Mouse (Mus musculus): ENCODE results near the gene Lce1h.

The Lce1h gene

DNA sequence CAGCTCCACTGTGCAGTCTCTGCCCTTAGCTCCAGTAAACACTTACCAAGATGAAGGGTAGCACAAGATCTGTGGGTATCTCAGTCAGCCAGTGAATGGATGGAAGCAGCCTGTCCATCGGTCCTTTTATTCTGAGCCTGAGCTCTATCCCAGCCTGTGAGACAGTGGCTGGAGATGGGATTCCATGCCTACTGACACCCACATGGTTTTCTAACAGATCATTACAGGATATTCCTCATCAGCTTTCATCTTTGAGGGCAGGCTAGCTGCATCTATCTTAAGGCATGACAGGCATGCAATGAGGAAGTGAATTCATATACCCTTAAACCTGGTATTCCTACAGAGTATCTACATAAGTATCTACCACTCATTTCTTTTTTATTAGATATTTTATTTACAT lies at the start of gene Lce1h:
Gene Lce1h, minus strand, starts transcription at position 101 of the 400 bp plus-strand sequence.
- no peak for DNase-seq (ENCODE audit: low read depth)

- DNase-seq (ENCODE audit: low read depth), result no peak
Observed at GRCm38 (mm10) chr3:92807791-92808190, 42.9 kb upstream of the Lce1h start, which contains the start of gene Lce1k. TSS of gene Lce1k (minus strand) at chr3:92807891.

DNA sequence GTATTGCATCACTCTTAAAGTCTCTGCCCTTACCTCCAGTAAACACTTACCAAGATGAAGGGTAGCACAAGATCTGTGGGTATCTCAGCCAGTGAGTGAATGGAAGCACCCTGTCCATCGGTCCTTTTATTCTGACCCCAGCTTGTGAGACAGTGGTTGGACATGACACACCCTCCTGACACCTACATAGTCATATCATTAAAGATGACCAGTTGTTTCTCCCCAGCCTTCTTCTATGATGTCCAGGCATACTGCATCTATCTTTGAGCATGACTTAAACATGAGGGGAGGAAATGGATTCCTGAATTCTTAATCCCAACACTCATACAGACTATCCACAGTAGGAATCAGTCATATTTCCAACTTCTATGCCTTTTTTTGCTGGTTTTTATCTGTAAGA lies 25.5 kb upstream of the Lce1h start, which contains the start of gene Lce1j:
Gene Lce1j, minus strand, starts transcription at position 101 of the 400 bp plus-strand sequence.
- DNase-seq (ENCODE audit: low read depth), result no peak

- DNase-seq (ENCODE audit: low read depth), result no peak
Observed at GRCm38 (mm10) chr3:92778799-92779198, 13.9 kb upstream of the Lce1h start, which contains the start of gene Lce1i. TSS of gene Lce1i (minus strand) at chr3:92778899.

- no peak for DNase-seq (ENCODE audit: low read depth)
Observed at GRCm38 (mm10) chr3:92771573-92771972, 6.7 kb upstream of the Lce1h start.

- DNase-seq (ENCODE audit: low read depth), result no peak
Observed at GRCm38 (mm10) chr3:92753197-92753596, 11.7 kb downstream of the Lce1h start.

GRCm38 (mm10) chr3:92752238-92752637 lies 12.6 kb downstream of the Lce1h start, which contains the start of gene Lce1g:
TSS of gene Lce1g (minus strand) at chr3:92752338.
- no peak for DNase-seq (ENCODE audit: low read depth)

GRCm38 (mm10) chr3:92738996-92739395 lies 25.9 kb downstream of the Lce1h start, which contains the start of gene Gm38119:
TSS of gene Gm38119 (minus strand) at chr3:92739096.
- DNase-seq (ENCODE audit: low read depth), result no peak

DNA sequence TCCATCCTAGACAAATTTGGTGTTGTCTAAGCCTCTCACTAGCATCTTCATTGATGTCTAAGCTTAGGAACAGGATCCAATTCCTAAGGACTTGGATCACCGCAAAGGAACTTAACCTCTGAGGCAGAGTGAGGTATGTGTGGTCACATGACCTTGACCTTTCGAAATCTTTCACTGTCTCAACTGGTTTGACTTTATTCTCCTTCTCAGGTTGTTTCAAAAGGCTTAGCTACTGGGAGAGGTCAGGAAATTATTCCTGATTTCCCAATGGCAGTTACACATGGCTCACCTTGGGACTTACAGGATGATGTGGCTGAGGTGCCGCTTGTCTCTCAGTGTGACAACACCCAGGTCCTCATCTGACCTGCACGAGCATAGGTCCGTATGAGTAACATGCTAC lies 42.2 kb downstream of the Lce1h start:
- no peak for DNase-seq (ENCODE audit: low read depth)

DNA sequence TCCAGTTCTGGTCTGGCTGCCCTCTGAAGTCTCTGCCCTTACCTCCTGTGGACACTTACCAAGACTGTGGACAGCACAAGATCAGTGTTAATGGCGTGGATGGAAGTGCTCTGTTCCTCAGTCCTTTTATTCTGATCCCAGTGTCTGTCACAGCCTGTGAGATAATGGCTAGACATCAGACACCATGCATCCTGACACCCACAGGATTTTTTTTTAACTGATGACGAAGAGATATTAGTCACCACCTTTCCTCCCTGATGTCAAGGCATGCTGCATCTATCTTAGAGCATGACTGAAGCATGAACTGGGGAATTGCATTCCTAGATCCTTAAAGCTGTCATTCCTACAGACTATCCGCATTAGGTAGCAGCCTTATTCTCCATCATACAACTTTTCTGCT lies 44.6 kb downstream of the Lce1h start, which contains the start of gene Lce1f:
Gene Lce1f, minus strand, starts transcription at position 101 of the 400 bp plus-strand sequence.
- DNase-seq (ENCODE audit: low read depth), result no peak

- no peak for DNase-seq (ENCODE audit: low read depth)
Observed at GRCm38 (mm10) chr3:92715122-92715521, 49.7 kb downstream of the Lce1h start.

Data from fibroblast of lung, adult 2 months (primary cell).